Mouse (Mus musculus) sigmoid colon, adult 10 weeks (tissue): ENCODE measurements around the gene Gm5346. TPM values are rescaled to one million over a fixed set of nuclear protein-coding genes. Genes with fewer than 3 reads are reported as not detected.

Experiments
- polyA plus RNA-seq: library from polyadenylated mRNA; stranded (reverse); fragments of 350-450 nt; fragmentation: Illumina TruSeq; extraction: RNeasy Lipid Tissue Mini Kit (QIAGEN cat#74804); gene quantifications from one replicate; pipeline ENCODE4 v1.2.3, GENCODE M21; 2014; ENCODE audit warnings: low read depth, low replicate concordance

Gm5346 gene
- polyA plus RNA-seq: not detected

DNA sequence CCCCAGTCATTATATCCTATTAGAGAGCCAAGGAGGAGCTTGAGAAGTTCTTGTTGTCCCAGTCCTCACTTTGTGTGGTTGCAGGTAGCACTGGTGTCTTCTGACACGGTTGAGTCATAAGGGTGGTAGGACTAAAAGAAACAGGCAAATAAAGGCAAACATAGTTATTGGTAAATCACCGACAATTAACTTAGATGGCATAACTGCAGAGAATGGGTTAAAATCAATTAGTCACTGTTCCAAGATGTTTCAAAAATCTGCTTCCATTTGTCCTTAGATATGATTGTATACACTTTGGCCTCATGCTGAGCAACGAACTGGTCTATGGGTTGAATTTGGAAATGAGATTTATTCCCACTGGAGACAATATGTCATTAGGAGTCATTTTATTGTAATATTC is at the start of gene Gm5346:
TSS of gene Gm5346 (minus strand) at position 101 of the 400 bp plus-strand sequence.

DNA sequence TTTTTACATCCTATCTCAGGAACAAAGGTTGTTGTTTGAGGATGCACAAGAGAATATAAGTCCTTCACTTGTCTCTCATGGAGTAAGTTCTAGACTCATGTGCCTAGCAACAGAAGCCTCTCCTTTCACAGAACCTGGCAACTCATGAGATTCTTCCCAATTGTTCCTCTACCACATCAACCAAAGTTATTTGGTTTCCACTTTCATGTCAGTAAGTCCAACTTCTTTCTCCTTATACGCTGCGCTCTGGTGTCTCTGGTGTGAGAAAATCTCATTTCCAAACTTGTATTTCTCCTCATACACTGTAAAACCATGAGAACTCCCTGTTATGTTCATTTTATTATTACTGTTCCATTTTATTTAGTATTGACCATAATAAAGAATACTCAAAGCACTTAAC is 50.5 kb downstream of the Gm5346 start, which contains the start of gene Adam26a:
TSS of gene Adam26a (minus strand) at position 101 of the 400 bp plus-strand sequence.

Other genes with a start within 250 kb of the Gm5346 start
- not detected for gene Adam26b, start 99.2 kb downstream of the Gm5346 start, polyA plus RNA-seq
- not detected for gene Adam26a, start 50.6 kb downstream of the Gm5346 start, polyA plus RNA-seq
- gene Adam34, start 82.8 kb upstream of the Gm5346 start, polyA plus RNA-seq: not detected